9 mouse cellular contexts compared by ENCODE assay signal in genomic region chr17:83873363-83874141, GRCm38 (mm10). TPM values are rescaled to one million over a fixed set of nuclear protein-coding genes. Genes with fewer than 3 reads are reported as not detected.
A peak's percentile ranks its signal among the peaks of the same experiment; 100 is the strongest.
DNase-seq lines count a peak whose midpoint lies in the region; ATAC-seq and TF ChIP-seq lines count a peak whose summit lies in the region.
"Had no signal": no experiment of that assay in that cellular context is flagged by ENCODE, and none has a peak within 500 bp of the region (broad histone marks: within the 10 kb centered on the region; RNA-seq: fewer than 3 reads in every experiment).

No protein-coding gene starts in this region.

- no peaks in the 10 kb centered on the region for H3K36me3 ChIP-seq in heart, embryonic 11.5 days (ENCODE audit: control insufficient read depth, insufficient read depth, low read length)
- H3K36me3 ChIP-seq in embryonic facial prominence, embryonic 10.5 days (replicated peaks): no peaks in the 10 kb centered on the region
- no peaks in the 10 kb centered on the region for H3K36me3 ChIP-seq in hindbrain, postnatal 0 days (ENCODE audit: insufficient read depth, low read length)

- intact Hi-C loops in left cerebral cortex, postnatal 36 days (cut with DNase I): loop anchor here (10.0 kb wide), 1 partner anchor 511 kb away; no protein-coding TSS in a partner anchor

- DNase-seq in heart, adult 11 months: peak; percentile 99
- no peak for DNase-seq in embryonic facial prominence, embryonic 10.5 days (ENCODE audit: low spot score)
- no peak for DNase-seq in hindbrain, postnatal 0 days (ENCODE audit: low spot score)
- DNase-seq in lung, postnatal 10 days: peak; percentile 83
- DNase-seq in natural killer cell, adult 2 months (ENCODE audit: low spot score in 2 of 2): no peak
- DNase-seq in left cerebral cortex, postnatal 36 days (ENCODE audit: low spot score in 2 of 2): no peak
- no peak for DNase-seq in right cerebral cortex, adult 18-20 months

- H3K4me2 ChIP-seq in heart, embryonic 11.5 days: no peak overlapping the region
- H3K4me2 ChIP-seq in hindbrain, postnatal 0 days (ENCODE audit: low read depth, low read length): peak overlapping the region; percentile 46; the same call in 1 of the 2 replicates

- H3K27ac ChIP-seq in heart, embryonic 11.5 days (ENCODE audit: low read depth, low read length): no peak overlapping the region
- H3K27ac ChIP-seq in embryonic facial prominence, embryonic 10.5 days (replicated peaks): peak overlapping the region; percentile 63
- H3K27ac ChIP-seq in hindbrain, postnatal 0 days: peak overlapping the region; percentile 42; the same call in 1 of the 2 replicates

- WGBS in heart, embryonic 11.5 days (ENCODE audit: insufficient replicate concordance): 76% methylated on average over 19 of the region's 19 CpGs
- WGBS in embryonic facial prominence, embryonic 10.5 days: 78% methylated on average over 19 of the region's 19 CpGs
- 58% methylated on average over 19 of the region's 19 CpGs for WGBS in hindbrain, postnatal 0 days

- H3K4me1 ChIP-seq in heart, embryonic 11.5 days (ENCODE audit: control insufficient read depth, insufficient read depth, low read length): no peaks in the 10 kb centered on the region
- peaks cover 16% of the 10 kb centered on the region for H3K4me1 ChIP-seq in embryonic facial prominence, embryonic 10.5 days
- no peaks in the 10 kb centered on the region for H3K4me1 ChIP-seq in hindbrain, postnatal 0 days (ENCODE audit: insufficient read depth, low read length)

- no peak overlapping the region for H3K9ac ChIP-seq in heart, embryonic 11.5 days (ENCODE audit: low read depth, low read length)
- H3K9ac ChIP-seq in hindbrain, postnatal 0 days (replicated peaks; ENCODE audit: low read length): no peak overlapping the region

- H3K9me3 ChIP-seq in heart, embryonic 11.5 days (replicated peaks; ENCODE audit: control insufficient read depth, low read length): no peaks in the 10 kb centered on the region; the same call in 1 of the 2 replicates
- peaks cover 15% of the 10 kb centered on the region for H3K9me3 ChIP-seq in embryonic facial prominence, embryonic 10.5 days
- no peaks in the 10 kb centered on the region for H3K9me3 ChIP-seq in hindbrain, postnatal 0 days (ENCODE audit: low read length)

- ATAC-seq in heart, embryonic 11.5 days (replicated peaks; ENCODE audit: insufficient number of reproducible peaks, low FRiP score, low TSS enrichment): no peak
- no peak for ATAC-seq in hindbrain, postnatal 0 days

- TF ChIP-seq CTCF in hindbrain, postnatal 0 days (IDR thresholded peaks at IDR 0.05; ENCODE audit: low read depth): no peak

- no peaks in the 10 kb centered on the region for H3K27me3 ChIP-seq in heart, embryonic 11.5 days (ENCODE audit: control insufficient read depth, insufficient read depth, low read length)
- no peaks in the 10 kb centered on the region for H3K27me3 ChIP-seq in embryonic facial prominence, embryonic 10.5 days (replicated peaks; ENCODE audit: low read depth, poor library complexity, severe bottlenecking)
- H3K27me3 ChIP-seq in hindbrain, postnatal 0 days (ENCODE audit: insufficient read depth, low read length): no peaks in the 10 kb centered on the region
- H3K27me3 ChIP-seq: CH12.LX had no signal

- no peak overlapping the region for H3K4me3 ChIP-seq in heart, embryonic 11.5 days (ENCODE audit: low read depth, low read length)
- no peak overlapping the region for H3K4me3 ChIP-seq in embryonic facial prominence, embryonic 10.5 days
- no peak overlapping the region for H3K4me3 ChIP-seq in hindbrain, postnatal 0 days (ENCODE audit: low read length)

RNA-seq across cellular contexts. Expression of gene Haao, which starts 25.8 kb away (rescaled TPM):
- 0.21 and 0.28 TPM in 2 replicates for polyA plus RNA-seq in heart, embryonic 11.5 days (2014; fragmentation: Nextera tagmentation; extraction: Ambion mirVana)
- not detected in 2 replicates for polyA plus RNA-seq in embryonic facial prominence, embryonic 10.5 days (2016; fragmentation: Nextera tagmentation; extraction: Ambion mirVana)
- 0.65 and 1.3 TPM in 2 replicates for total RNA-seq in hindbrain, postnatal 0 days (2014; rRNA removed)
- polyA plus RNA-seq in hindbrain, postnatal 0 days (2015; fragmentation: Nextera tagmentation; extraction: Ambion mirVana): 0.28 and 0.76 TPM in 2 replicates
- under 1 TPM in 1 of 2 experiments, not detected in 1; 0.25 TPM for total RNA-seq in left cerebral cortex, postnatal 36 days (2021)

Comparison
In these comparisons a context has a peak if more than half of its experiments do, and no peak if none do; other contexts are left out.
1. DNase-seq: peak in heart, adult 11 months (single experiment) and lung, postnatal 10 days (single experiment); none in embryonic facial prominence, embryonic 10.5 days (single experiment), hindbrain, postnatal 0 days (single experiment), natural killer cell, adult 2 months (0 of 2), left cerebral cortex, postnatal 36 days (0 of 2) and right cerebral cortex, adult 18-20 months (single experiment).